Mouse (Mus musculus): ENCODE data around the gene Plekha6. TPM values are rescaled to one million over a fixed set of nuclear protein-coding genes. Genes with fewer than 3 reads are reported as not detected.

The Plekha6 gene
- polyA plus RNA-seq, 1 experiment = 104 TPM

DNA sequence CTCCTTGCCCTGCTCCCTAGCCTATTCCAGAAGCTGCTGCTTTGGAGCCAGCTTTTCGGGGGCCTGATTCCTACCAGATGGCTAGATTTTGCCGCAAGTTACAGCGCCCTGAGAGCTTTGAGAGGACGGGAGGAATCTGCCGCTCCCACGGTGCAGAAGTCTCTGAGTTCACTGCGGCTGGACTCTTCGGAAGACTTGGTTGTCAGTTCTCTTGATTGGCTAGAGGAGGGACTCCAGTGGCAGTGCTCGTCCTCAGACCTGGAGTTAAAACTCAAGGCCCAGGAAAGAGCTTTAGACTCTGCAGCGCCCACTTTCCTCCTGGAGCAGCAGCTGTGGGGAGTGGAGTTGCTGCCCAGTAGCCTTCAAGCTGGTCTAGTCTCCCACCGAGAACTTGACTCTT is 32.1 kb upstream of the Plekha6 start:
- WGBS = under 1% methylated on average over 11 of the region's 11 CpGs
- Histone ChIP-seq H3K27me3 (ENCODE audit: control insufficient read depth, insufficient read depth, low read length) (no peaks in the 10 kb centered on the region), H3K4me1 (ENCODE audit: control insufficient read depth, insufficient read depth, insufficient read length, low read length) (peaks cover 9% of the 10 kb centered on the region; the same call in 1 of the 2 replicates), H3K4me3 (ENCODE audit: low read depth, low read length) (peak overlapping the region; percentile 87), H3K27ac (ENCODE audit: insufficient read depth, low read depth, low read length) (peak overlapping the region; percentile 99), H3K36me3 (ENCODE audit: control insufficient read depth, insufficient read depth, low read length) (peaks cover 31% of the 10 kb centered on the region)
- no peak; the same call in 1 of the 2 replicates for TF ChIP-seq POLR2A (IDR thresholded peaks at IDR 0.05; ENCODE audit: low read depth, low read length)

DNA sequence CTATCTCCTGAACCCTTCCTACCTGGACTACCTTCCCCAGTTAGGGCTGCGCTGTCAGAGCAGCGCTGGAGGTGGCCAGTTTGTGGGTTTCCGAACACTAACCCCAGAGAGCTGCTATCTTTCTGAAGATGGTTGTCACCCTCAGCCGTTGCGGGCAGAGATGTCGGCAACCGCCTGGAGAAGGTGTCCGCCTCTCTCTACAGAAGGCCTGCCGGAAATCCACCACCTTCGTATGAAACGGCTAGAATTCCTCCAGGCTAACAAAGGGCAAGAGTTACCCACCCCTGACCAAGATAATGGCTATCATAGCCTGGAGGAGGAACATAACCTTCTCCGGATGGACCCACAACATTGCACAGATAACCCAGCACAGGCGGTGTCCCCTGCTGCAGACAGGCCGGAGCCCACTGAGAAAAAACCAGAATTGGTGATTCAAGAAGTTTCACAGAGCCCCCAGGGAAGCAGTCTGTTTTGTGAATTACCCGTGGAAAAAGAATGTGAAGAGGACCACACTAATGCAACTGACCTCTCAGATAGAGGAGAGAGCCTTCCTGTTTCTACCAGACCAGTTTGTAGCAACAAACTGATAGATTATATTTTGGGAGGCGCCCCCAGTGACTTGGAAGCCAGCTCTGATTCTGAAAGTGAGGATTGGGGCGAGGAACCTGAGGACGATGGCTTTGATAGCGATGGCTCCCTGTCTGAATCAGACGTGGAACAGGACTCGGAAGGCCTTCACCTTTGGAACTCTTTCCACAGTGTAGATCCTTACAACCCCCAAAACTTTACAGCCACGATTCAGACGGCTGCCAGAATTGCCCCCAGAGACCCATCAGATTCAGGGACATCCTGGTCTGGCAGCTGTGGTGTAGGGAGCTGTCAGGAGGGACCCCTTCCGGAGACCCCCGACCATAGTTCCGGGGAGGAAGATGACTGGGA is 31.4 kb upstream of the Plekha6 start:
- under 1% methylated on average over 26 of the region's 26 CpGs for WGBS

DNA sequence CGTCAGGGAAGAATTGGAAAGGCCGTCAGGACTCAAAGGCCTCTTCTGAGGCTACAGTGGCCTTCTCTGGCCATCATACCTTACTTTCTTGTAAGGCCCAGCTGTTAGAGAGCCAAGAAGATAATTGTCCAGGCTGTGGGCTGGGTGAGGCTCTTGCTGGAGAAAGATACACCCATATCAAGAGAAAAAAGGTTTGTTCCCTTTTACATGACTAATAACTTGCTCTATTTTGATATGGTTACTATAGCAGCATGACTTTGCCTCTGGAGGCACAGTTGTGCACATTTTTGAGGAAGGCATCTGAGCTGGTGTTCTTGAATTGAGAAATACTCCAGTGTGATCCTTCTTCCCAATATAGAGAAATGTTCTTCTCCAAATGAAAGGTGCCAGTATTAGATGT is 30.6 kb upstream of the Plekha6 start:
- Histone ChIP-seq H3K4me3 (ENCODE audit: low read depth, low read length) (peak overlapping the region; percentile 87), H3K4me1 (ENCODE audit: control insufficient read depth, insufficient read depth, insufficient read length, low read length) (peaks cover 5% of the 10 kb centered on the region; the same call in 1 of the 2 replicates), H3K27me3 (ENCODE audit: control insufficient read depth, insufficient read depth, low read length) (no peaks in the 10 kb centered on the region), H3K27ac (ENCODE audit: insufficient read depth, low read depth, low read length) (peak overlapping the region; percentile 99), H3K36me3 (ENCODE audit: control insufficient read depth, insufficient read depth, low read length) (peaks cover 46% of the 10 kb centered on the region)
- TF ChIP-seq POLR2A (IDR thresholded peaks at IDR 0.05; ENCODE audit: low read depth, low read length) (no peak), CTCF (IDR thresholded peaks at IDR 0.05; ENCODE audit: extremely low read depth, insufficient read length, insufficient replicate concordance, low read depth, low read length) (no peak)
- 1% methylated on average over 2 of the region's 2 CpGs for WGBS

More for the DNA sequence above, 31.4 kb upstream of the Plekha6 start:
- Histone ChIP-seq H3K36me3 (ENCODE audit: control insufficient read depth, insufficient read depth, low read length) (peaks cover 38% of the 10 kb centered on the region), H3K4me3 (ENCODE audit: low read depth, low read length) (peak overlapping the region; percentile 87), H3K4me1 (ENCODE audit: control insufficient read depth, insufficient read depth, insufficient read length, low read length) (peaks cover 5% of the 10 kb centered on the region; the same call in 1 of the 2 replicates), H3K27ac (ENCODE audit: insufficient read depth, low read depth, low read length) (peak overlapping the region; percentile 99), H3K27me3 (ENCODE audit: control insufficient read depth, insufficient read depth, low read length) (no peaks in the 10 kb centered on the region)
- TF ChIP-seq CTCF (IDR thresholded peaks at IDR 0.05; ENCODE audit: extremely low read depth, insufficient read length, insufficient replicate concordance, low read depth, low read length) = no peak
- TF ChIP-seq POLR2A (IDR thresholded peaks at IDR 0.05; ENCODE audit: low read depth, low read length) = 0 out of 2 replicates have a peak, but pooled peaks have one; percentile 28

DNA sequence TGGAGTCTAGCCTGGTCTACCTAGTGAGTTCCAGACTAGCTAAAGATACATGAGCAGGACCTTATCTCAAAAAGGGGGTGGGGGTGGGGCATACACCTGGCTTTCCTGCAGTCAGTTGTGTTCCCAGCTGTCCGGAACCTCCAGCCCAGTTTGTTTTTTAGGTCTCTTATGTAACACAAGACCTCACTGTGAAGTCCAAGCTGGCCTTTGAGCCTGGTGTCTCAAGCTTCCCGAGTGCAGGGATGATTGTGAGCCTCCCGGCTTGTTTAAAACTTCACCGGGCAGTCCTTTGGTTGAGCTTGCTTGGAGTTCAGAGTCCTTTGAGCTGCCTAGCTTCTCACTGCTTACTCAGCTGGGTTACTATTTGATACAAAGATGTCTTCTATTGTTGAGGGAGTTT is 29.9 kb upstream of the Plekha6 start:
- Histone ChIP-seq H3K27ac (ENCODE audit: insufficient read depth, low read depth, low read length) (peak overlapping the region; percentile 99), H3K36me3 (ENCODE audit: control insufficient read depth, insufficient read depth, low read length) (peaks cover 52% of the 10 kb centered on the region), H3K4me1 (ENCODE audit: control insufficient read depth, insufficient read depth, insufficient read length, low read length) (peaks cover 3% of the 10 kb centered on the region; the same call in 1 of the 2 replicates), H3K27me3 (ENCODE audit: control insufficient read depth, insufficient read depth, low read length) (no peaks in the 10 kb centered on the region), H3K4me3 (ENCODE audit: low read depth, low read length) (peak overlapping the region; percentile 72)
- no peak; the same call in 1 of the 2 replicates for TF ChIP-seq POLR2A (IDR thresholded peaks at IDR 0.05; ENCODE audit: low read depth, low read length)
- TF ChIP-seq CTCF (IDR thresholded peaks at IDR 0.05; ENCODE audit: extremely low read depth, insufficient read length, insufficient replicate concordance, low read depth, low read length) = no peak
- WGBS = under 1% methylated on average over 4 of the region's 4 CpGs

DNA sequence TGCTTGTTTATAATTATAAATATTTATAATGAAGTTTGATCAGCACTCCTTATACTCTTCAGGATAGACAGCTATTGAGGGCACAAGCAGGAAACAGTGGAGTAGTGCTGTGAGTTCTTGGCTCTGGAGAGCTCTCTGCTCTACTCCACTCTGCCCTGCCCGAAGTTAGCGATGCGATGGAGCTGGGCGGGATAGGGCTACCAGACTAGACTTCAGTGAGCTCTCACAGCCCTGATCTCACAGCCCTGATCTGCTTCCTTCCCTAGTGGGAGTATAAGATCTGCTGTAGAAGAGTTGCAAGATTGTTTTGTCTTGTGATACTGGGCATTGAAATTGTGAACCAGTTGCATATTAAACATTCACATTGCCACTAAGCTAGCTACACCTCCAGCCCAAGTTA is 29.1 kb upstream of the Plekha6 start:
- Histone ChIP-seq H3K27me3 (ENCODE audit: control insufficient read depth, insufficient read depth, low read length) (no peaks in the 10 kb centered on the region), H3K27ac (ENCODE audit: insufficient read depth, low read depth, low read length) (no peak overlapping the region), H3K4me3 (ENCODE audit: low read depth, low read length) (peak overlapping the region; percentile 63), H3K4me1 (ENCODE audit: control insufficient read depth, insufficient read depth, insufficient read length, low read length) (peaks cover 2% of the 10 kb centered on the region; the same call in 1 of the 2 replicates), H3K36me3 (ENCODE audit: control insufficient read depth, insufficient read depth, low read length) (peaks cover 58% of the 10 kb centered on the region)
- WGBS = 0% methylated on average over 4 of the region's 4 CpGs
- no peak for TF ChIP-seq CTCF (IDR thresholded peaks at IDR 0.05; ENCODE audit: extremely low read depth, insufficient read length, insufficient replicate concordance, low read depth, low read length)
- no peak for TF ChIP-seq POLR2A (IDR thresholded peaks at IDR 0.05; ENCODE audit: low read depth, low read length)

DNA sequence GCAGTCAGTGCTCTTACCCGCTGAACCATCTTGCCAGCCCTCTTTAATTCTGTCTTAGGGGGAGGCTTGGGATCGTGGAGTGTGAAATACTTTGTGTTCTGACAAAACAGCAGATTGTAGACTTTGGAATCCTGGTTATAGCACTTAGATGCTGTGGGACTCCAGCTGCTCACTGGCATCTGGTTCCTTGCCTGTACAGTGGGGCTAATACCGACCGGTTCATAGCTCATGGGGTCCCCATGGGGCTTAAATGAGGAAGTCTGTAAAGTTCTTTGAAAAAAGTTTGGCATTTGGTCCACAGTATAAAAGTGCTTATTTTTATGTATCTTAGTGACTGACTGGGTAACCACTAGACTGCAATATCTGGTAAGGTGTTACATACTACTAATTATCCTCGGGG is 28.2 kb upstream of the Plekha6 start:
- Histone ChIP-seq H3K27me3 (ENCODE audit: control insufficient read depth, insufficient read depth, low read length) (no peaks in the 10 kb centered on the region), H3K4me3 (ENCODE audit: low read depth, low read length) (peak overlapping the region; percentile 52), H3K27ac (ENCODE audit: insufficient read depth, low read depth, low read length) (no peak overlapping the region), H3K4me1 (ENCODE audit: control insufficient read depth, insufficient read depth, insufficient read length, low read length) (no peaks in the 10 kb centered on the region), H3K36me3 (ENCODE audit: control insufficient read depth, insufficient read depth, low read length) (peaks cover 65% of the 10 kb centered on the region)
- WGBS = 9% methylated on average over 5 of the region's 5 CpGs
- TF ChIP-seq POLR2A (IDR thresholded peaks at IDR 0.05; ENCODE audit: low read depth, low read length) (no peak), CTCF (IDR thresholded peaks at IDR 0.05; ENCODE audit: extremely low read depth, insufficient read length, insufficient replicate concordance, low read depth, low read length) (no peak)

DNA sequence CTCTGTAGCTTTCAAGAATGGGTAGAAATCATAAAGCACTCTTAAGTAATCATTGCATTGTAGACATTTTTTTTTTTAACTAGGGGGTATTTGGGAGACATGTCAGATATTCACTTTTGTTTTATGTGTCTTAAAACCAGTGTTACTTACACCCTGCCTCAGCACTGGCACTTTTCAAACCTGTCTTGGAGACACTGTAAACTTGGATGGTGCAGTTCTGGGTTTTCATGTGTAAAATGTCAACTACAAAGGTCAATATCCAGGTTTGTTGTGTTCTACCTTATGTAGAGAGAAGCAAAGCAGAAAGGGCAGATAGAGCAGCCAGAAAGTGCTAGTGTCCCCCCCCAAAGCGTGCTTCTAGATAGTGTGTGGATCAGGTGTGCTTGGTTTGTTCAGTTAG is 25.6 kb upstream of the Plekha6 start:
- TF ChIP-seq CTCF (IDR thresholded peaks at IDR 0.05; ENCODE audit: extremely low read depth, insufficient read length, insufficient replicate concordance, low read depth, low read length) (no peak), POLR2A (IDR thresholded peaks at IDR 0.05; ENCODE audit: low read depth, low read length) (no peak)
- H3K27me3 ChIP-seq (ENCODE audit: control insufficient read depth, insufficient read depth, low read length) = no peaks in the 10 kb centered on the region
- 82% methylated on average over 1 of the region's 1 CpGs for WGBS
- H3K36me3 ChIP-seq (ENCODE audit: control insufficient read depth, insufficient read depth, low read length) = peaks cover 66% of the 10 kb centered on the region
- H3K4me3 ChIP-seq (ENCODE audit: low read depth, low read length) = no peak overlapping the region
- H3K4me1 ChIP-seq (ENCODE audit: control insufficient read depth, insufficient read depth, insufficient read length, low read length) = peaks cover 4% of the 10 kb centered on the region; the same call in 1 of the 2 replicates
- no peak overlapping the region for H3K27ac ChIP-seq (ENCODE audit: insufficient read depth, low read depth, low read length)

All from small intestine, adult 2 months (tissue).